Mouse (Mus musculus): ENCODE measurements around the gene Tfam. TPM values are rescaled to one million over a fixed set of nuclear protein-coding genes. Genes with fewer than 3 reads are reported as not detected.

Tfam gene
- 10 to 100 TPM; 97.3 to 98.2 TPM for polyA plus RNA-seq (2017; shearing (Covaris generic))

GRCm38 (mm10) chr10:71238240-71238554 lies at the start of gene Tfam:
TSS of gene Tfam (minus strand) at chr10:71238280.

GRCm38 (mm10) chr10:71285126-71285580 lies 47.1 kb upstream of the Tfam start, which contains the start of gene Ube2d1:
TSS of gene Ube2d1 (minus strand) at chr10:71285262.

Other genes starting within 250 kb of the Tfam start
- under 1 TPM in 1 of 2 experiments, not detected in 1; 0.04 TPM for gene Bicc1, start 78.6 kb downstream of the Tfam start, polyA plus RNA-seq (2017; shearing (Covaris generic))
- 10 to 100 TPM; 57.8 to 61.7 TPM for gene Ube2d1, start 47.0 kb upstream of the Tfam start, polyA plus RNA-seq (2017; shearing (Covaris generic))
- gene Cisd1, start 106.7 kb upstream of the Tfam start, polyA plus RNA-seq (2017; shearing (Covaris generic)): 10 to 100 TPM; 38.0 to 41.9 TPM
- gene Ipmk, start 109.5 kb upstream of the Tfam start, polyA plus RNA-seq (2017; shearing (Covaris generic)): 10 to 100 TPM; 16.8 to 19.1 TPM